Mouse (Mus musculus) lung, embryonic 15.5 days (tissue): ENCODE measurements at regions not wholly inside any gene's neighbourhood (a gene's known extent, or its start where the extent isn't known, plus 50 kb on each side); places are given as distances from the start of the nearest gene placed in this dataset.

ENCODE experiments used
- ATAC-seq: fragments of 200-750 bp; cut with Nextera tagmentation; 2 replicates; pipeline ENCODE4 v1.8.0; 2017; ENCODE audit warnings: moderate number of reproducible peaks, borderline replicate concordance; ENCODE audit not compliant: low FRiP score, low TSS enrichment; ENCODE audit errors: extremely low read depth
- H3K27ac ChIP-seq: fragments of 300-500 bp; sonication (generic); 2 replicates; pipeline ENCODE4 v1.5.1; 2015; ENCODE audit warnings: moderate library complexity, mild to moderate bottlenecking, inconsistent platforms
- H3K27me3 ChIP-seq: fragments of 300-500 bp; sonication (generic); 2 replicates; pipeline ENCODE4 v1.6.1; 2015; ENCODE audit warnings: inconsistent platforms
- H3K36me3 ChIP-seq: fragments of 300-500 bp; sonication (generic); 2 replicates; pipeline ENCODE4 v1.6.1; 2015; ENCODE audit warnings: inconsistent platforms
- H3K4me1 ChIP-seq: fragments of 300-500 bp; sonication (generic); 2 replicates; pipeline ENCODE4 v1.6.1; 2015; ENCODE audit warnings: inconsistent platforms
- H3K4me2 ChIP-seq: fragments of 300-500 bp; sonication (generic); 2 replicates; pipeline ENCODE4 v1.6.1; 2015; ENCODE audit warnings: inconsistent platforms, mild to moderate bottlenecking, moderate library complexity
- H3K4me3 ChIP-seq: fragments of 300-500 bp; sonication (generic); 2 replicates; pipeline ENCODE4 v1.5.1; 2015; ENCODE audit warnings: mild to moderate bottlenecking, inconsistent platforms
- H3K9ac ChIP-seq: fragments of 300-500 bp; sonication (generic); 2 replicates; pipeline ENCODE4 v1.6.1; 2015; ENCODE audit warnings: inconsistent platforms
- H3K9me3 ChIP-seq: fragments of 300-500 bp; sonication (generic); 2 replicates; pipeline ENCODE4 v1.6.1; 2016; ENCODE audit warnings: inconsistent platforms
- WGBS: fragments of 180-500 bp; shearing (Covaris S2); methylation state at CpG from one replicate; pipeline ENCODE4 v1.1.7; 2015; 5-methylcytosine and 5-hydroxymethylcytosine counted together

DNA sequence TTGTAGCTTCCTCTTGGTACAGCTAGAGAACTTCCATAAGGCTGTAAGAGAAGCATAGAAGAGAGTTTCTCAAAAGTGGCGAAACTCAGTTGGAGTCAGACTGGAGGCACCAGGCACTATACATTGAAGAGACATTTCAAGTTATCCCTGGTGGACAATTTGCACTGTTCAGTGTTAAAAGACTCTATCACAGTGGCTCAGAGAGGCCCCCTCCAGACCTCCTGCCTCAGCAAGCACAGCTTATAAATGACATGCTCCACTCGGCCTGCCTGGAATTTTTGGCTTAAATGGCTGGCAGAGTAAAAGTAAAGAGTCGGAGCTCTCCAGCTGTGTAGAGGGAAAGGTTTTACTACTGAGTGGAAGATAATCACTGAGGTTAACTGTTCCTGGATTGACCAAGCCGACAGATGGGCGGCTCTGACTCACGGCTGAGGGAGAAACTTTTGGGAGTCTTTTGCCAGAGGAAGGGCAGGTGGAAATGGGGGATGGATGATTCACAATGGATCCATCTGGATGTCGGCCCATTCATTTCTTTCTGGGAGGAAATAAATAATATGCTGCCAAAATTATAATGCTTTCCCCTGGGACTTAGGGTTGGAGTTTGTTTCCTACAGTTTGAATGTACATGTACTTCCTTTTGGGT is 395.6 kb downstream of the Bcl11a start:
- no peaks in the 10 kb centered on the region for H3K4me1 ChIP-seq
- no peaks in the 10 kb centered on the region for H3K36me3 ChIP-seq
- H3K27ac ChIP-seq, result no peak overlapping the region
- no peaks in the 10 kb centered on the region for H3K27me3 ChIP-seq
- no peaks in the 10 kb centered on the region for H3K9me3 ChIP-seq
- WGBS, result 56% methylated on average over 7 of the region's 7 CpGs
- no peak overlapping the region for H3K4me2 ChIP-seq
- no peak for ATAC-seq
- no peak overlapping the region for H3K9ac ChIP-seq
- H3K4me3 ChIP-seq, result no peak overlapping the region

DNA sequence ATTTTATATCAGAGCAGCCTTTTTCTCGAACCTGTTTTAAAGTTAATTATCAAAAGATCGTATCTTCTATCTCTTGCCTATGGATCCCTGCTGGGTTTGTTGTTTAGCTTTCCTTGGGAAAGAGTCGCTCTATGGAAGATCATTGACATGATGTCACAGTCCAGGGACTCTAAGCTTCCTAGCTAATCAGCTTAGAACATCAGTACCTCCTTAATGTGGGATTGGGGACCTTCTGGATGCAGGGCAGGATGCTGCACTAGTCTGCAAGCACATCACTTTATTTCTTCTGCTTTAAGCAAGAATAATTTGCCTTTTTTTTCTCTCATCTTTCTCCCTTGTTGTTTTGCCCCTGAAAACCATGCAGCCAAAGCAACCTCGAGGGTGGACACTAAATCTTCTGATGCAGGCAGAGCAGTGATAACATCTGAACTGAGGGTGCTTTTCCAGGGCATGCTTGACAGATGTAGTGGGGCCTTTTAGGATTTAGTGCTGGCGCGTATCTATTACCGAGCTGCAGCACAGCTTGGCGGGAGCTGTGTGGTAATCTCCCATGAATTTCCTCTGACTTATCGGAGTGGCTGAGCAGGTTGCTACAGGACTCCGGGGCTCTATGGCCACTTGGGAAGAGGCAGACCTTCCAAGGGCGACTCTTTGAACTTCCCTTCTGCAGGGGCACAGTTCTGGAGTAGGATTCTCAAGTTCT is 425.0 kb downstream of the Bcl11a start:
- 33% methylated on average over 11 of the region's 11 CpGs for WGBS
- H3K27ac ChIP-seq, result no peak overlapping the region
- H3K9ac ChIP-seq, result no peak overlapping the region
- no peak for ATAC-seq
- no peaks in the 10 kb centered on the region for H3K4me1 ChIP-seq
- H3K36me3 ChIP-seq, result no peaks in the 10 kb centered on the region
- H3K27me3 ChIP-seq, result no peaks in the 10 kb centered on the region
- H3K4me2 ChIP-seq, result no peak overlapping the region
- H3K9me3 ChIP-seq, result no peaks in the 10 kb centered on the region
- no peak overlapping the region for H3K4me3 ChIP-seq

DNA sequence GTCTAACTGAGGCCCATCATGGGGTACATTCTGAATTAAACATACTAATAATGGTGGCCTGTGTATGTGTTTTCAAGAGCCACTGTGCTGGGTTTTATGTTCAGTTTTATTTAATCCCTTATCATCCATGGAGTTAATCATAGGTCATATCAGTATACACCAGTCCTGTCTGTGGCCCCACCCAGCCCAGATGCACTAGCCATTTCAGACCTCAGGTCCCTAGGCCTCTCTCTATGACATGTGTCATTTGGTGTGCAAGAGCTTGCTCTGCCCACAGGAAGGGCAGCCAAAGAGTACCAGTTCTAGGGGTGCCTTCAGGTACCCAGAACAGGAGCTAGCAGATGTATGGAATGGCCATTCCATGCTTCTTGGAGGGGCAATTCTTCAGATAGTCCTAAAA is 437.7 kb downstream of the Bcl11a start:
- Histone ChIP-seq H3K4me1 (no peaks in the 10 kb centered on the region), H3K27ac (no peak overlapping the region), H3K9me3 (no peaks in the 10 kb centered on the region), H3K27me3 (no peaks in the 10 kb centered on the region), H3K4me2 (no peak overlapping the region), H3K36me3 (no peaks in the 10 kb centered on the region), H3K4me3 (no peak overlapping the region), H3K9ac (no peak overlapping the region)
- ATAC-seq, result no peak

DNA sequence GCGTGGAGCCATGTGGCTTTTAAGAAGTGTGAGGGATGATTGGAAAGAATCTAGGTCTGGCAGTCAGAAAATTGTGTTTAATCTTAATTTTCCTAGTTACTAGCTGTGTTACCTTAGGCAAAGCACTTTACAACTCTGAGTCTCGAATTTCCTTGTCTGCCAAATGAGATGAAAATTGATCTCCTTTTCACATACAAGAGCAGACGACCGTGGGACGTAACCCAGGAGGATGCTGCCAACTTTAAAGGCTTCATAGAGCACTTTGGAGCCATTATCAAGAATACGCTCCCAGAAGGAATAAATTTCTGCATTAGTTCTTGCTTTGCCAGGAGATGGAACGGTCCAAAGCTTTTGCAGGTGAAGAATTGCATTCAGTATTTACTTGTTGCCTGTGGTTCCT is 457.6 kb downstream of the Bcl11a start:
- H3K27ac ChIP-seq, result no peak overlapping the region
- 60% methylated on average over 7 of the region's 7 CpGs for WGBS
- no peaks in the 10 kb centered on the region for H3K9me3 ChIP-seq
- ATAC-seq, result no peak
- H3K4me1 ChIP-seq, result no peaks in the 10 kb centered on the region
- H3K9ac ChIP-seq, result no peak overlapping the region
- H3K4me3 ChIP-seq, result no peak overlapping the region
- no peak overlapping the region for H3K4me2 ChIP-seq
- no peaks in the 10 kb centered on the region for H3K36me3 ChIP-seq
- no peaks in the 10 kb centered on the region for H3K27me3 ChIP-seq

DNA sequence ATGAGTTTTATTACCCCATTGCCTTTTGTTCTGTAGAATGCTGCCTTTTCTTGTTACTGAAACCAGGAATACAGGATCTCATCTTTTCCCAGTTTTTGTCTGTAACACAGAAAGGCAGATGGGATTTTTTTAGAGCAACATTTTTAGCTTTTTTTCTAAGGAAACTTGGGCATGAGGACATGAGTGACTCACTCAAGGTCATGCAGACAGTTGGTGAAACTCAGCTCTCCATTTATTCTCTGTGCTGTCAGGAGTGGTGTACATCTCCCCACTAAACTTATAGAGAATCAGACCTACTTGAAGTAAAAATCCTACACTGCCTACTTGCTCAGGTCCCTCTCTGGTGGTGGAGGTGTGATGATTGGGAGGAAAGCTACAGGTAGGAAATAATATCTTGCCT is 459.9 kb downstream of the Bcl11a start:
- no peaks in the 10 kb centered on the region for H3K4me1 ChIP-seq
- H3K4me2 ChIP-seq, result no peak overlapping the region
- H3K9me3 ChIP-seq, result no peaks in the 10 kb centered on the region
- H3K9ac ChIP-seq, result no peak overlapping the region
- H3K4me3 ChIP-seq, result no peak overlapping the region
- no peak for ATAC-seq
- H3K36me3 ChIP-seq, result no peaks in the 10 kb centered on the region
- H3K27me3 ChIP-seq, result no peaks in the 10 kb centered on the region
- no peak overlapping the region for H3K27ac ChIP-seq

DNA sequence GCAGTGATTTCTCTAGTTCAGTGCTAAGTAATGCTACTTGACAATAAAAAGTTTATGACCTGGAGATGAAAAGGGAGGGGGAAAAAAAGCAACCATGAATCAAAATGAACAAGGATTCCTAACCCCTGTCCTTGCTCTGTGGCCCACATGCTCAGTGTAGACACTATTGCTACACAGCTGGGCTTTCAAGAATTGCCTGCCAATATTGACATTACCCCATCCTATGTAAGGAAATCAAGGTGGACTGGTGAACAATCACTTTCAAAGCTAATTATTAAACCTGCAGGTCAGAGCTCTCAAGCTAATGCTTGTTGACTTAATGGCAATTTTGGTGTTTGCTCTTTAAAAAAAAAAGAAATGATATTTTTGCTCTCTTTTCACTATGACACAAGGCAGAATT is 491.8 kb downstream of the Bcl11a start:
- Histone ChIP-seq H3K4me2 (no peak overlapping the region), H3K4me3 (no peak overlapping the region), H3K36me3 (no peaks in the 10 kb centered on the region), H3K9ac (no peak overlapping the region), H3K9me3 (no peaks in the 10 kb centered on the region), H3K4me1 (no peaks in the 10 kb centered on the region), H3K27me3 (no peaks in the 10 kb centered on the region), H3K27ac (no peak overlapping the region)
- peak; percentile 64; the same call in 1 of the 2 replicates for ATAC-seq

DNA sequence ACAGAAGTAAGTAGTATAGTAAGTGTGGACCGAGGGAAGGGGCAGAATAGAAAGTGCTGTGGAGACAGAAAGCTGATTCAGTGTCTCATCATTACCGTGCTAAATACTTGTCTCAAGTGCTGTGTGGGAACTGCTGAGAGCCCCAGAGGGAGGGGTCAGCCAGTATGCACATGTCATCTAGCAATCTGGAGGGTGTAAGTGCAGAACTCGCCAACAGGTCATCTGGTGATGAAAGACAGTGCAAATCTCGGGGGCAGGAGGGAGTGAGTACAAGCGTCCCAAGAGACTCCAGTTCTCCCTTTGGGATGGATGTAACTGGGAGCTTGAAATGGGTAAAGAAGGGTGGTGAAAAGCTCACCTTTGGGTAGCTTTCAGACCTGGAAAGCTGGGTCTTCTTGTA is 535.7 kb downstream of the Bcl11a start:
- H3K36me3 ChIP-seq, result no peaks in the 10 kb centered on the region
- WGBS, result 37% methylated on average over 5 of the region's 5 CpGs
- H3K9ac ChIP-seq, result no peak overlapping the region
- H3K4me1 ChIP-seq, result no peaks in the 10 kb centered on the region
- H3K4me2 ChIP-seq, result no peak overlapping the region
- H3K27ac ChIP-seq, result no peak overlapping the region
- no peaks in the 10 kb centered on the region for H3K9me3 ChIP-seq
- H3K4me3 ChIP-seq, result no peak overlapping the region
- no peak for ATAC-seq
- no peaks in the 10 kb centered on the region for H3K27me3 ChIP-seq

DNA sequence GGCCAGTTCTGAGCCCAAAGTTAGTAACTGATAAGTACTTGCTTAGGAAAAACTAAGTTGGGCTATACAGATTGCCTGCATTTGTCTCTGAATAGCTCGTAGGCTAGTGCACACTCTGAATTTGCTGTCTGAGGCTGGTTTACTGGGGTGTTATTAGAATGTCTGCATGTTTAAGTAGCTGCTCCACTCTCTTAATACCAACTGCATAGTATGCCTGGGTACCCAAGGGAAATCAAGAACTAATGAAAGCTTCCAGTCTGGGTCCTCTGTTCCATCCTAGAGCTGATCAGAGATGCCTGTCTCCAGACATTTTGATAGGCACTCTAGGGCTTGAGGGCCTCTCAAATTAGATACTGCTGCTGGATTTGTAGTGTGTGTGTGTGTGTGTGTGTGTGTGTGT is 537.6 kb downstream of the Bcl11a start:
- Histone ChIP-seq H3K9me3 (no peaks in the 10 kb centered on the region), H3K4me3 (no peak overlapping the region), H3K36me3 (no peaks in the 10 kb centered on the region), H3K27me3 (no peaks in the 10 kb centered on the region), H3K4me1 (no peaks in the 10 kb centered on the region), H3K9ac (no peak overlapping the region), H3K4me2 (no peak overlapping the region), H3K27ac (no peak overlapping the region)
- 97% methylated on average over 1 of the region's 1 CpGs for WGBS
- ATAC-seq, result no peak

DNA sequence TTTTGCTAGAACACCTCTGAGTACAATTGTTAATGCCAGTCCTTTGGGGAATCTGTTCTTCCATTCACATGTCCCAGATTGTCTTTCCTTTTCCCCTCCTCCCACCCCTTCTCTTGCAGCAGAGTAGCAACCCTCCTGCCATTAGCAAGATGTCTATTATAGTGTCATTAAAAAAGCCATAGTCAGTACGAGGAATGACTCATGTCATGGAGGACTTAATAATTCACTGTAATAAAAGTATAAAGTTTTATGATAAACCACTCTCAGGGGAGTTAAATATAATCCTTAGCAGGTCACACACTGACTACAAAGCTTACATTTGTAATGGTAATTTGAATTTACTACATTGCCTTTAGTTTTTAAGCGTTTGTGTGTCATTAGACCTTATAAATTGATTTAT is 540.7 kb downstream of the Bcl11a start:
- Histone ChIP-seq H3K27ac (no peak overlapping the region), H3K4me2 (no peak overlapping the region), H3K36me3 (no peaks in the 10 kb centered on the region), H3K9me3 (no peaks in the 10 kb centered on the region), H3K9ac (no peak overlapping the region), H3K4me3 (no peak overlapping the region), H3K4me1 (no peaks in the 10 kb centered on the region), H3K27me3 (no peaks in the 10 kb centered on the region)
- ATAC-seq, result no peak
- 65% methylated on average over 2 of the region's 2 CpGs for WGBS

DNA sequence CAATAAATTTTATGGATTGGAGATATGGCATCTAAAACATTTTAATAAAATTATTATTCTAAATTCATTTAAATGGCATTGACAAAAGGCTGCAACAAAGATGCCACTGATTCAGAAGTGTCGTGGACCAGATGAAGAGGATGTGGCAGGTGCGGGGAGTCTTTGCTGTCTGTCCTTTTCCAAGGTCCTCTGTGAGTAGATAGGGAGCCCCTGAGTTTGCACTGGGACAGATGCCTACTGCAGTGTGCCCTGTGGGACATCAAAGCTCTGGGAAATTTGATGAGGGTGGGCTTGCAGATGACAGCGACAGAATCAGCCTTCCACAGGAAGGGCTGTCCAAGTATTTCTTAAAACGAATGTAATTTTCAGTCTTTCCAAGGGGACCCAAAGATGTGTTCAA is 541.2 kb downstream of the Bcl11a start:
- no peak overlapping the region for H3K9ac ChIP-seq
- no peaks in the 10 kb centered on the region for H3K4me1 ChIP-seq
- 67% methylated on average over 4 of the region's 4 CpGs for WGBS
- H3K27ac ChIP-seq, result no peak overlapping the region
- H3K9me3 ChIP-seq, result no peaks in the 10 kb centered on the region
- H3K36me3 ChIP-seq, result no peaks in the 10 kb centered on the region
- H3K4me2 ChIP-seq, result no peak overlapping the region
- ATAC-seq, result no peak
- H3K4me3 ChIP-seq, result no peak overlapping the region
- H3K27me3 ChIP-seq, result no peaks in the 10 kb centered on the region

DNA sequence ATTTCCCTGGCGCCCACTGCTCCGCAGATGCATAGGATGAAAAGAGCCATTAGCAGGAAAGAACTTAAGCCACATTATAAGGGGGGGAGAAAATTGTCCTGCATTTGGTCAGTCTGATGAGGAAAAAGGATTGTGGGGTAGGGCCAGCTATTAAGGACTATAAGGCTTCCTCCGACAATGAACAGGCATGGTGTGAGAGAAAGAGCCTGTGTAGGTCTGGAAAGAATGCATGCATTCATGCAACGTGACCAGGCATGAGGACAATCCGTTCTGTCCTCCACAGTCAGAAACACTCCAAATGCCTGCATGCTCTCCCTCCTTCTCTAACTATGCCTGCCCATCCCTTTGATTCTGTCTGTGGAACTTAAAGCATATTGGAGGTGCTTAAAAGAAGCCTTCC is 550.8 kb downstream of the Bcl11a start:
- H3K4me3 ChIP-seq, result no peak overlapping the region
- H3K36me3 ChIP-seq, result no peaks in the 10 kb centered on the region
- WGBS, result 70% methylated on average over 5 of the region's 5 CpGs
- no peak overlapping the region for H3K9ac ChIP-seq
- no peaks in the 10 kb centered on the region for H3K9me3 ChIP-seq
- no peak for ATAC-seq
- H3K4me1 ChIP-seq, result no peaks in the 10 kb centered on the region
- H3K27ac ChIP-seq, result no peak overlapping the region
- H3K4me2 ChIP-seq, result no peak overlapping the region
- no peaks in the 10 kb centered on the region for H3K27me3 ChIP-seq

DNA sequence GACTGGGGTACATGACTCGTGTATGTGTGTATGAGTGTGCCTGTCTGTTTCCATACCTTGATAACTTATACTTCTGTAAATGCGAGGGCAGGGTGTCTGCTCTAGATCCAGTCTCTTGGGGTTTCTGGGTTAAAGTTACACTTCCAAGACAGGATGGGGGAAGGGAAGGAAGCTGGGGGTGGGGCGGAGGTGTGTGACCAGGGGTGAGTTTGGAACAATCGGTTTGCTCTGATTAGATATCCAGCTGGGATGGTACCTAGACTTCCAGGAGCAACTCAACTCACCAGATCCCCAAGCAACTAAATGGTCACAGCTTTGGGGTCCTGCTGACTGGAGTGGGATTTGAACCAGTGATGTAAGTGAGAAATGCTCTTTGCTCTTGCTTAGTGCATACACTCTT is 551.6 kb downstream of the Bcl11a start:
- H3K9me3 ChIP-seq, result no peaks in the 10 kb centered on the region
- 53% methylated on average over 4 of the region's 4 CpGs for WGBS
- H3K36me3 ChIP-seq, result no peaks in the 10 kb centered on the region
- no peaks in the 10 kb centered on the region for H3K4me1 ChIP-seq
- H3K27ac ChIP-seq, result no peak overlapping the region
- H3K9ac ChIP-seq, result no peak overlapping the region
- no peaks in the 10 kb centered on the region for H3K27me3 ChIP-seq
- ATAC-seq, result no peak
- H3K4me3 ChIP-seq, result no peak overlapping the region
- no peak overlapping the region for H3K4me2 ChIP-seq

DNA sequence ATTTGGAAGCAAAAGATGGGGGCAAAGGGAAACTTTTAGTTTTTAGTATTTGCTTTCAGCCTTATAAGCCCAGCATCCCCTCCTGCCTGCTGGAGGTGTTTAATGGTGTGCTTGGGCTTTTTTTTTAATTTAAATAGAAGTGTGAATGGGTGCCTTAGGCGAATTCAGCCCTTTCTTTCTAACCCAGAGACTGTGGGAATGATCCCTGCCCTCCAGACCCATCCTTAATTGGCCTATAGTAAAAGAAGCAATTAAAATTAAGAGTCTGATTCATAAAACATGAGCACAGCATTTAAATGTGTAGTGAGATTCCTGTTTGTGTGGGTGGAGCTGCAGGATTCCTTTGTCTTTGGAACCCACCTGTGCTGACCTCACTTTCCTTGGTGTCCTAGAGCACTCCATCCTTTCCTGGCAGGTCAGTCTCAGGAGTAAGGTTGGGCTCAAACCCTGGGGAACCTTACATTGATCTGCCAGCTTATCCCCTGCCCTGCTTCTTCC is 552.6 kb downstream of the Bcl11a start:
- H3K36me3 ChIP-seq, result no peaks in the 10 kb centered on the region
- H3K27me3 ChIP-seq, result no peaks in the 10 kb centered on the region
- H3K27ac ChIP-seq, result no peak overlapping the region
- no peaks in the 10 kb centered on the region for H3K4me1 ChIP-seq
- H3K9me3 ChIP-seq, result no peaks in the 10 kb centered on the region
- no peak overlapping the region for H3K4me3 ChIP-seq
- no peak overlapping the region for H3K9ac ChIP-seq
- no peak overlapping the region for H3K4me2 ChIP-seq
- no peak for ATAC-seq
- 55% methylated on average over 1 of the region's 1 CpGs for WGBS
